Mouse (Mus musculus) forebrain, embryonic 16.5 days (tissue): ENCODE measurements around the gene Prr23a1. TPM values are rescaled to one million over a fixed set of nuclear protein-coding genes. Genes with fewer than 3 reads are reported as not detected.
"Not testable (repeated sequence)": the region's sequence is repeated elsewhere in the genome, so short reads cannot be mapped to it uniquely, and the experiment has no call there.

Experiments
- ATAC-seq: fragments of 200-750 bp; cut with Nextera tagmentation; 2 replicates; pipeline ENCODE4 v1.8.0; 2017; ENCODE audit warnings: mild to moderate bottlenecking, moderate library complexity
- H3K27ac ChIP-seq: fragments of 300-500 bp; sonication (generic); 2 replicates; pipeline ENCODE4 v1.5.1; 2014; ENCODE audit warnings: low read length, control low read depth
- H3K27me3 ChIP-seq: fragments of 300-500 bp; sonication (generic); replicated peaks from 2 replicates; pipeline ENCODE4 v1.6.1; 2014; ENCODE audit warnings: low read length; ENCODE audit not compliant: control insufficient read depth, insufficient read depth
- H3K36me3 ChIP-seq: fragments of 300-500 bp; sonication (generic); 2 replicates; pipeline ENCODE4 v1.6.1; 2014; ENCODE audit not compliant: control insufficient read depth, insufficient read depth
- H3K4me1 ChIP-seq: fragments of 300-500 bp; sonication (generic); replicated peaks from 2 replicates; pipeline ENCODE4 v1.6.1; 2014; ENCODE audit warnings: low read length; ENCODE audit not compliant: control insufficient read depth, insufficient read depth
- H3K4me2 ChIP-seq: fragments of 300-500 bp; sonication (generic); 2 replicates; pipeline ENCODE4 v1.6.1; 2014; ENCODE audit warnings: mild to moderate bottlenecking, low read length, control low read depth
- H3K4me3 ChIP-seq: fragments of 300-500 bp; sonication (generic); replicated peaks from 2 replicates; pipeline ENCODE4 v1.5.1; 2014; ENCODE audit warnings: mild to moderate bottlenecking, low read length, control low read depth
- H3K9ac ChIP-seq: fragments of 300-500 bp; sonication (generic); replicated peaks from 2 replicates; pipeline ENCODE4 v1.6.1; 2014; ENCODE audit warnings: low read depth, low read length, control low read depth
- H3K9me3 ChIP-seq: fragments of 300-500 bp; sonication (generic); 2 replicates; pipeline ENCODE4 v1.6.1; 2016; ENCODE audit warnings: low read length; ENCODE audit not compliant: control insufficient read depth
- WGBS: fragments of 180-500 bp; shearing (Covaris S2); extraction: QIAGEN DNeasy Blood & Tissue Kit; methylation state at CpG from one replicate; pipeline ENCODE4 v1.1.7; 2014; 5-methylcytosine and 5-hydroxymethylcytosine counted together
- polyA plus RNA-seq: library from polyadenylated mRNA; unstranded; fragments of >200 nt; fragmentation: Nextera tagmentation; extraction: Ambion mirVana; gene quantifications from 2 replicates; pipeline ENCODE4 v1.2.1, GENCODE M21; 2015

Gene Prr23a1
- not detected in 2 replicates for polyA plus RNA-seq

DNA sequence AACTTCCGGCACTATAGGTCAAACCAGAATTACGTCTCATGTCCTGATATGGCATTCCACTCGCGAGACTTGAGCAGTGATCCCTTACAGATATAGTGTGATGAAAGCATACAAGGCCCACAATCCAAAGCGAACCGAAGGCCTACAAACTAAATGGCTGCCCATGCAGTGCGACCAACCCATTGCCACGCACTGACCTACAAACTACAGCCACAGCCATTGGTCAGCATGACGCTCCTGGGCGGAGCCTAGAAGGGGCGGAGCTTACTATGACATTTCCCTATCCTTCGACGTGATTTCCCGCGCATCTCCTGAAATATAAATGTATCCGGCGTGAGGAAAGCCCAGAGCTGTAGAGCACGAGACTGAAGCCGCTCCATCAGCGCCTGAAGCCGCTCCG, at the start of gene Prr23a1:
Gene Prr23a1, plus strand, starts transcription at position 387 of the 400 bp plus-strand sequence.
- 60% methylated on average over 22 of the region's 22 CpGs for WGBS
- no peaks in the 10 kb centered on the region for H3K4me1 ChIP-seq
- no peak for ATAC-seq
- H3K9me3 ChIP-seq: no peaks in the 10 kb centered on the region; the same call in 1 of the 2 replicates
- no peak within 1 kb of the TSS for H3K9ac ChIP-seq
- peak within 1 kb of the TSS; percentile 14; the same call in 1 of the 2 replicates for H3K4me3 ChIP-seq
- H3K36me3 ChIP-seq: no peaks in the 10 kb centered on the region
- H3K27ac ChIP-seq: no peak within 1 kb of the TSS
- peak within 1 kb of the TSS; percentile 13; the same call in 1 of the 2 replicates for H3K4me2 ChIP-seq
- H3K27me3 ChIP-seq: no peaks in the 10 kb centered on the region

DNA sequence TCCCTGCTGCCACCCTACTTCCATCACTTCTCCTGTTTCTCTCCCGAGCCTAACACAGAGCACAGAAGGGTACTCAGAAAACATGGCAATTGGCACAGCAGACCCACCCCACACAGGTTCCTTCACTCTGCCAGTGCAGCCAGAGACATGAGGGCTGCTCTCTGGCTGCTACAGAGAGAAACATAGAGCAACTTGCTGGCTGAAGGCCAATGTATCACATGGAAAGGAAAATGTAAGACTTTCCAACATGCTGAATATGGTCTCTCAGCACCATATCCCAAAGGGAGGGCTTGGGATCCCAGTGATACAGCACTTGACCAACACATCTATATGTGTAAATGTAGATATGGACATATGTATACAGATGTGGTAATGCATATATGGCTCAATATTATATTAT, 43.3 kb upstream of the Prr23a1 start:
- 68% methylated on average over 1 of the region's 1 CpGs for WGBS
- H3K4me1 ChIP-seq: 0 out of 2 replicates have a peak, but pooled peaks cover 2% of the 10 kb centered on the region

DNA sequence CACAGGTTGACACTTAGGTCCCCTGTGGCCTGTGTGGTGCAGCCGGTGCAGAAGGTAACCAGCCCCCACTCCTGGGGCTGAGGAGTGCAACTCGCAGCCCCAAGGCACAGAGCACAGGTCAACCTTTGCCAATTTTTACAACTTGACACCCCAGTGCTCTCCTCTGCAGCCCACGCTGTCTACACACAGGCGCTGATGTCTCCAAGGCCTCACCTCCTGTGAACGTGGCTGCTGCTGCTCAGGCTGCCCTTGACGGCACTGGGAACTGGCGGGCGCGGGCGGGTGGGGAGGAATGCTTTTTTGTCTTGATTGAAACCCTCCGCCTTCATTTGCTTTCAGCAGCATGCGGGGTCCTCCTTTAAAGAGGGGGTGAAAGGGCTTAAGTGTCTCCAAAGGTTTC, 38.3 kb upstream of the Prr23a1 start:
- 43% methylated on average over 12 of the region's 12 CpGs for WGBS
- Histone ChIP-seq H3K9me3 (no peaks in the 10 kb centered on the region), H3K27me3 (no peaks in the 10 kb centered on the region), H3K4me1 (0 out of 2 replicates have a peak, but pooled peaks cover under 1% of the 10 kb centered on the region), H3K36me3 (no peaks in the 10 kb centered on the region), H3K9ac (no peak overlapping the region), H3K4me2 (no peak overlapping the region), H3K27ac (no peak overlapping the region), H3K4me3 (no peak overlapping the region)
- ATAC-seq: no peak

More for the DNA sequence above, 43.3 kb upstream of the Prr23a1 start:
- H3K27me3 ChIP-seq: no peaks in the 10 kb centered on the region
- H3K27ac ChIP-seq: no peak overlapping the region
- ATAC-seq: no peak
- no peaks in the 10 kb centered on the region for H3K9me3 ChIP-seq
- no peak overlapping the region for H3K9ac ChIP-seq
- H3K36me3 ChIP-seq: no peaks in the 10 kb centered on the region
- no peak overlapping the region for H3K4me3 ChIP-seq
- H3K4me2 ChIP-seq: no peak overlapping the region

DNA sequence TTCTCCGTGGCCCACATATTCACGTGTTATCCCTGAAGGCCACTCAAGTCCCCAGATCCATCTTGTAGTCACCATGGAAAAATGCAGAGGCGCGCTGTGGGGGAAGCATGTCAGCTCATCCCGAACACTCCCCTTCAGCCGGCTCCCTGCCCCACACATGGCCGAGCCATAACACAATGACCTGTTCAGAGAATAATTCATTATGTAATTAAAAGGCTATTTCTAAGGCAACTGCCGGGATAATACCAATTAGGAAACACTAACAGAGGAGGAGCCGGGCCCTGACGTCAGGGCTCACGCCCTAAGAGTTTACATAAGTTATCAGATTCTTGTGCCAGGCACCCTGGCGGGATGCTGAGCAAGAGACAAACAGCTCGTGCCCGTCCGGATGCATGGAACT, 36.8 kb upstream of the Prr23a1 start:
- Histone ChIP-seq H3K4me3 (no peak overlapping the region), H3K9me3 (no peaks in the 10 kb centered on the region), H3K27me3 (no peaks in the 10 kb centered on the region), H3K36me3 (no peaks in the 10 kb centered on the region), H3K9ac (no peak overlapping the region), H3K4me2 (no peak overlapping the region), H3K4me1 (no peaks in the 10 kb centered on the region), H3K27ac (no peak overlapping the region)
- WGBS: 55% methylated on average over 15 of the region's 15 CpGs
- no peak for ATAC-seq

DNA sequence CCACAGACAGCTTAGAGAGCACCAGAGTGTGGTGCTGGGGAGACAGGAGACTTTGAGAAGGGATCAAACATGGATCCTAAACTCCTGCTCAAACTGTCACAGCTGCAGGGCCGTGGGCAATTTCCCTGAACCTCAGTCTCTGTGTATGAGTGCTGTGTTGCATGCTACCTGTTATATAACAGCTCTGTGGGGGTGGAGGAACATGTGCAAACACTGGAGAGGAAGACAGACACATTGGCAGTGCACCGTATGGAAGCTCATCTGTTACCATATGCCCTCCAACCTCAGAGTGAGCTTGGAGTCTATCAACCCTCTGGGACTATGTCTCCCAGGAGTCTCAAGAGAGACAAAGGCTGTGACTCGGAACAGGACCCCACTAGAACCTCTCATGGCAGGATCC, 36.4 kb upstream of the Prr23a1 start:
- no peaks in the 10 kb centered on the region for H3K27me3 ChIP-seq
- no peak overlapping the region for H3K9ac ChIP-seq
- ATAC-seq: no peak
- no peaks in the 10 kb centered on the region for H3K9me3 ChIP-seq
- H3K27ac ChIP-seq: no peak overlapping the region
- no peaks in the 10 kb centered on the region for H3K36me3 ChIP-seq
- WGBS: 85% methylated on average over 3 of the region's 3 CpGs
- H3K4me2 ChIP-seq: no peak overlapping the region
- H3K4me3 ChIP-seq: no peak overlapping the region
- no peaks in the 10 kb centered on the region for H3K4me1 ChIP-seq

DNA sequence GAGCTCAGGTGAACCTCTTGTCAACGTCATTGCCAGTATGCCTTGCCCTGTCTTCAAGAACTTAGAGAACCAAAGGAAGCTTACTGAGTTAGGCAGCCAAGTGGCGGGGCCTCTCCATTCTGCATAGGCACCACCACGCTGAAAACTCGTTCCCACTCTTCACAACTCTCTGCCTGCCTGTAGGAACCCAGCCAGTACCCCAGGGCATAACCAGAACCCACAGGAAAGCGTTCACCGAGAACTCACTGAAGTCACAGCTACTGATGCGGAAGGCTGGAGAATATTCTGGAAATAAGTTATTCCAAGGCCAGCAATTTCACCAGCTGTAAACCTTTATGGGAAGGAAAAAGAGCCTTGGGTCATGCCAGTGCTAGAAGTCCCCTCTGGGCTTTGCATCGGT, 34.7 kb upstream of the Prr23a1 start:
- Histone ChIP-seq H3K4me2 (no peak overlapping the region), H3K36me3 (no peaks in the 10 kb centered on the region), H3K4me1 (no peaks in the 10 kb centered on the region), H3K4me3 (no peak overlapping the region), H3K27me3 (no peaks in the 10 kb centered on the region), H3K9ac (no peak overlapping the region), H3K27ac (no peak overlapping the region), H3K9me3 (no peaks in the 10 kb centered on the region)
- 82% methylated on average over 8 of the region's 8 CpGs for WGBS
- ATAC-seq: no peak

DNA sequence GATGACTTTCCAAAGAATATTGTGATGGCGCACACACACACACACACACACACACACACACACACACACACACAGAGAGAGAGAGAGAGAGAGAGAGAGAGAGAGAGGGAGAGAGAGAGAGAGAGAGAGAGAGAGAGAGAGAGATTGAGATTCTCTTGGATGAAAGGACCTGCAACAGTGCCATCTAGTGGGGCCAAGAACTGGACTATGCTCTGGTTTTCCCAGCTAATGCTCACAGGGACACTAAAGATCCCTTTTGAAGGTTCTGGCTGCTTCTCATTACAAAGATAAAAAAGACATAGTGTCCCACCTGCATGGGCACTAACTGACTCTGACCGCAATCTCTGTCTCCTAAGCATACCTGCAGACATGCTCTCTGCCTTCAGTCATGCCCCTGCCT, 32.8 kb upstream of the Prr23a1 start:
- WGBS: 64% methylated on average over 2 of the region's 2 CpGs

DNA sequence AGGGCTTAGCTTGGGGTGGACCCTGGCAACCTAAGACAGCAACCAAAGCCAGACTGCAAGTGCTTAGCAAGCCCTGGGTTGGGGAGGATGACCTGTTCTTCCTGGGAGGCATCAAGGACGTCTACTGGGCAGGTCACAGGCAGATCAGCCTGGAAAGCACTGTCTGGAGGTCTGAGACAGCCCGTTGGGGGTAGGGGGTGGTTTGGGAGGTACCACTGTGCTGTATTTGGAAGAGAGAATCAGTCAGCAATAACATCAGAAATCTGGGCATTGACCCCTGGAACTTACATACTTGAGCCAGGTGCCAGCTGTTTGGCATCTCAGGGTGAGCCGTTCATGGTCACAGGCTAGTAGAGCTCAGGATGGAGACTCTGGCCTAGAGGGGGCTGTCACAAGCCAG, 26.2 kb upstream of the Prr23a1 start:
- Histone ChIP-seq H3K27me3 (no peaks in the 10 kb centered on the region), H3K36me3 (no peaks in the 10 kb centered on the region), H3K9ac (no peak overlapping the region), H3K4me3 (no peak overlapping the region), H3K4me2 (no peak overlapping the region), H3K4me1 (no peaks in the 10 kb centered on the region), H3K27ac (no peak overlapping the region), H3K9me3 (no peaks in the 10 kb centered on the region)
- ATAC-seq: no peak
- 79% methylated on average over 3 of the region's 3 CpGs for WGBS

More for the DNA sequence above, 32.8 kb upstream of the Prr23a1 start:
- H3K4me1 ChIP-seq, H3K36me3 ChIP-seq, H3K27me3 ChIP-seq, H3K4me3 ChIP-seq, H3K9me3 ChIP-seq, H3K27ac ChIP-seq, ATAC-seq, H3K9ac ChIP-seq, H3K4me2 ChIP-seq: not testable (repeated sequence)

DNA sequence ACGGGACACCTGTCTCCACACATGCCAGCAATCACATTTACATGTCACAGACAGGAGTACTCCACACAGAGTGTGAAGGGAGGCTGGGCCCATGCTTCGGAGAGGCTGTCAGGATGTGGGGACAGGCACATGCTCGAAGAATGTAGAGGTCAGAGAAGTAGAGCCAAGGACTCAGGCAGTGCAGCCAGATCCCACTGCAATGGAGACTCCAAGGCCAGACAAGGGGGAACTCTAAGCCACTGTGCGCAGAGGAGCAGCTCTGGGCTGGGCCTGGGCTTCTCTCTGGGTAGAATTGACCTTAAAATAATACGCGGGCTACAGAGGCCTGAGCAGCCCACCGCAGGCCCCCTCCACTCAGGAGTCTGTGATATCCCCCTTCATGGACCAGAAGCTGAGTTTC, 24.7 kb upstream of the Prr23a1 start:
- Histone ChIP-seq H3K9ac (no peak overlapping the region), H3K27me3 (no peaks in the 10 kb centered on the region), H3K9me3 (no peaks in the 10 kb centered on the region), H3K4me2 (no peak overlapping the region), H3K4me3 (no peak overlapping the region), H3K27ac (no peak overlapping the region), H3K36me3 (no peaks in the 10 kb centered on the region), H3K4me1 (no peaks in the 10 kb centered on the region)
- ATAC-seq: no peak
- 92% methylated on average over 7 of the region's 7 CpGs for WGBS

DNA sequence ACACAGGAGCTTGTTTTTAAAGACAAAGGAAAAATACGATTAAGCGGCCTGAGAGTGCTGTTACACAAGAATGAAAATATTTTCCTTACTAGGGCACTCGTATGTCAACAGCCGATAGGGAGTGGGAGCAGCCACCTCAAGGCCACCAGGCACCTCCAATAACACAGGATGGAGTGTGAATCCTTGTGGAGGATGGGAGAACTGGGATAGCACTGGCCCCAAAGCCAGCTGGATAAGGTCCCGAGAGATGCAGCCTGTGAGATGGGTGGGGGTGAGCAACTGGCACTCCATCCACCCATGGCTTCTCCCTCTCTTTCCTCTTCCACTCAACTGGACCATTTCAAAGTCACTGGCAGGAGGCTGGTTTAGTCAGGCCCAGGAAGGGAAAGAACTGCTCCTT, 23.3 kb upstream of the Prr23a1 start:
- WGBS: 82% methylated on average over 5 of the region's 5 CpGs
- no peak overlapping the region for H3K4me2 ChIP-seq
- H3K27me3 ChIP-seq: no peaks in the 10 kb centered on the region
- ATAC-seq: no peak
- H3K9ac ChIP-seq: no peak overlapping the region
- no peaks in the 10 kb centered on the region for H3K36me3 ChIP-seq
- H3K4me3 ChIP-seq: no peak overlapping the region
- no peak overlapping the region for H3K27ac ChIP-seq
- peaks cover 3% of the 10 kb centered on the region; the same call in 1 of the 2 replicates for H3K9me3 ChIP-seq
- no peaks in the 10 kb centered on the region for H3K4me1 ChIP-seq
